Mouse (Mus musculus) telencephalon, adult 2 months (tissue): ENCODE measurements around the gene Map1b.
A peak's percentile ranks its signal among the peaks of the same experiment; 100 is the strongest.

ENCODE experiments used
- DNase-seq: peaks from one replicate; pipeline ENCODE4 v3.0.0-alpha.2; 2011; ENCODE audit warnings: low read depth, low spot score

Map1b gene

DNA sequence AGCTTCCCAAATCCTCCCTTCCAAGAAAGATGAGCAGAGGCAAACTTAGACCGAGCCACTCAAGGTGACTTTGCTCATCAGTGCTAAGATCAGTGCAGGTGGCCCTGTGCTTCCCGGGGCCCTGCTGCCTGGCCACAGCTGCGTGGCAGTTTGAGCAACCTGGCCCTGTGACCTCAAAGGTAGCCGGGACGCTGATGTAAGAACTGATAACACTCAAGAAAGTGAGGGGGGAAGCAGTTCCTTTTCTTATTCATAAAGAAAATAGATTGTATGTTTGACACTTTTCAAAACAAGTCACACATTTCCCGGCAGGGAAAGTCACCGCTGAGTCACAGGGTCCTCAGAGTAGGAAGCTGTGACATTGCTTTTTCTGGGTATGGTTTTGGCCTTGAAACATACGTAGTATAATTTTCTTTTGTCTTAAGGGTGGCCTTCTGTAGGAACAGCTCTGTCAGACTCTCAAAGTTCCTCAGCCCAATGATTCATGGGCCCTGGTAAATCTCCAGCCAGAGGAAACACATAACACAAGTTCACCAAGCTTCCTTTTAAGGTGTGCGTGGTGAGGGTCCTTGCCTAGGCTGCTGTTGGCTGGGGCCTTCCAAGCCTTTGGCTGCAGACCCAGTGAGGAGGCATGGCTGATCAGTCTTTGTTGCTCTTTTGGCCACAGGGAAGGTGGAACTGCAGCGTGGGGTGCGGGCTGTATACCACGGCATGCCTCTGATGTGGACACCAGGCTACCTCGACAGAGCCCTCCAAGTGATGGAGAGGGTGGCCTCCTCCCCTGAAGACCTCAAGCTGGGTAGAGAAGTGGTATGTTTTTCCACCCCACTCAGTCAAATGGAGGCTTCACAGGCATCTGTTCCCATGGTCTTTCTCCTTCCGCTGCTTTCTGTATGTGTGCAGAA lies 105.5 kb downstream of the Map1b start:
- DNase-seq, result no peak

DNA sequence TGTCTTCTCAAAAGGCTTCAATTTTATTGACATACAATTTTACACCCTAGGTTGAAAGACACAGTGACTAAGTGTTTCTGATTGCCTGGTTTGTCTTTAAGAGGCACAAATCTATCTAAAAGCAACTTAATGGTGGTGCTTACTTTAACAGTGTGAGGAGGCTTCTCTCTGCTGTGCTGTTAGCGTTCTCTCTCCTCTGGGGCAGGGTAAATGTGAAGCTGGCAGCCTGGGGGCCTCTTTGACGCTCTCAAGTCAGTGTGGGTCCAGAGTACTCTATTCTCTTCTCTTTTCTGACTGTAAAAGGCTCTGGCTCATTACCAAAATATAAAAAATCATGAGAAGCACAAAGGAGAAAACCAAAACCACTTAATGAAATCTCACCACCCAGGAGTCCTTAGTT lies 107.1 kb downstream of the Map1b start:
- no peak for DNase-seq

DNA sequence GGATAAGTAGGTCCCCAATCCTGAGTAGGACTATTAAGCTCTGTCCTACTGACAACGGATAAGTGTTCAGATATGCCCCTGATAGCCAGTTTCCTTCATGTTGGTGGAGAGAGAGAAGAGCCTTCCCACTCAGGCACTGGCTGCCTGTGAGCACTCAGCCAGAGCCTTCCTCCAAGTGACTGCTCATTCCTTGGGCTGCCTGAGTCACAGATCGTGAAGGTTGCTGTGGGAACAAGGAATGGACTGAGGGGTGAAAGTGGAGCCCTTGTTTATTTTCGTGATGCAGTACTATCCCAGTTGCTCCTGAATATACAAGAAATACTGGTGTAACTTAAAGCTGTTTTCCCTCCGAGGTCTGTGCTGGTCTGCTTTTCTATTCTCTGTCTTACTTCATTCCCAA lies 117.0 kb downstream of the Map1b start:
- DNase-seq, result no peak

DNA sequence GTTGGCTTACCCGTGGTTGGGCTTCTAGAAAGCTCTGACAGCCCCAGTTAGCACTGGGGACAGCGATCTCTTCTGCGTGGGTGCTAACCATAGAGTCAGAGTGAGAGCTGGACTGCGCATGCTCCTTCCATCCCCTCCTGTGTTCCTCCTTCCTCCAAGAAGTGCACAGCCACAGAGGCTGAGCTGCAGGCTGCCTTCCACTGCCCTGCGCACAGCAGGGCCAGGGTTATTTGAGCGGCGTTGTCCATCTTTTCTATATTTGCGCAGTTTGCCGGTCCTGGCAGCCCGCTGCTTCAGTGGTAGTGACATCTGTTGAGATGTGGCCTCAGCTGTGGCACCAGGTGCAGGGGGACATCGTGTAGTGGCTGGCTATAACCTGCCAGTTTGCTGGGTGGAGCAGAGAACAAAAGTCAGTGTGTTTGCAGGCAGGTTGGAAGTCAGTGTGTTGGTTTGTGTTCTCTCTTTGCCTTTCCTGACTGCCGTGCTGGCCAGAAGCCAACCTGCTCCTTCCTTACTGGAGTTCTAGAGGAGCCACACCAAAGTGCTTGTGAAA lies 118.1 kb downstream of the Map1b start:
- DNase-seq, result no peak

DNA sequence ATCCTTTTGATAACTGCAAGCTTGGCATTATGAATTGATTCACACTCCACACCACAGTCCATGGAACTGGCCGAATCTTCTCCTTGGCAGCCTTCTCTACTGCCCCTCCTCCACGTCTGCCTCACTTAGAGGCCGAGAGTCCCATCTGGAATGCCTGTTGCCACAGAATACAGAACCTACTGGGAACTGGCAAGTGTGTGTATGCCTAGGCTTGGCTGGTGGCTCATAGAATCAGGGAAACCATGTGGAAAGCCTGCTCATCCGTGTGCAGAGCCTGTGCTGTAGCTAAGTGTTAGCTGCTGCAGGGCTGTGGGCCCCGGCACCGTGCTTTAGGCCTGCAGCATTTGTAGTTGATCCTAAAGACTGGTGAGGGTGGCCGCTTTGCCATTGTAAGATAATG lies 119.1 kb downstream of the Map1b start:
- peak; percentile 41 for DNase-seq

DNA sequence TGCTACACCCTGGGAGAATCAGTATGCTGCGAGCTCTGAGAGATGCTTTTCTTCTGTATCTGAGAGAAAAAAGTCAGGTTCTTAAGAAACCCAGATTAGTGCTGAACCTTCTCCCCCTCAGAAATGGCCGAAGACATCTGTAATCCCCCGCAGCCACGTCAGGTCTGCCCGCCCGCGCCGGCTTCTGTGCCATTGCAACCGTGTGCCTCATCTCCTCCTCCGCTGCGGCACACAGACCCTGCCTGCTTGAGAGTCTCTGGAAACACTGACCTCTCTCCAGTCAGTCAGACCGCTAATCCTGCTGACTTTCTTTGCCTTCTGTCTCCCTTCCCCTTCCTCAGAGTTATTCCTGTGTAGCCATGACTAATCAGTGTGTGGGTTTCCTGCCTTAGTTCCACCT lies 120.8 kb downstream of the Map1b start:
- DNase-seq, result no peak

DNA sequence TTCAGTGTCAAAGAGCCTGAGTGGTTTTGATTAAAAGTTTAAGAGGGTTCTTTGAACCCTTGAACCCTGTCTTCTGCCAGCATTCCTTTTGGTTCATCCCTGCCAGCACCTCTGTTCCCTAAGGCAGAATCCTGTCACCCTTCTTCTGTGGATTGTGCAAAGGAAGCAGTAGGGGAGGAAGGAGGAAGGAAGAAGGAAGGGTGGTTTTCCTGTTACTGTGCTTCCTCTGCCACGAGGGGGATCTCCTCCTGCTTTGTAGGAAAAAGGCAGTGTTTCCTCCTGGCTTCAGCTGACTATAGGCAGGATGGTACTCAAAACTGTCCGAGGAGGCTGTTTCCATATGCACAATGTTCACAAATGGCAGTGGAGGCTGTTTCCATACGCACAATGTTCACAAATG lies 121.6 kb downstream of the Map1b start:
- DNase-seq, result no peak

DNA sequence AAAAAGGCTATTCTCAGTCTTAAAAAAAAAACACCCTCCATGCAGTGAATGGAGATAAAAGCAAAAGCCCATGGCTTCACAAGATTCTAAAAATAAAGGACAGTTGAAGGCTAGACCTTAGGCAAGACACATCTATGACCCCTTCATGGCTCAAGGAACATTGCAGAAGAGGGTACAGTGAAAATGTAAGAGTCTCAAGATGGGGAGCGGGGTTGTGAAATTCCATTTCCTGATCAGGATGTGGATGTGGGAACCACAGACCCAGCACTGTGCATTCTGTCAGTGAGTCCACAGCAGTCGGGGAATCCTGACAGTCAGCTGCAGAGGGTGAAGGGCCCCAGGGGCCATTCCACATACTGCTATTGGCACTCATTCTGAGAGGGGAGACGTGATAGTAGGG lies 123.2 kb downstream of the Map1b start:
- no peak for DNase-seq

DNA sequence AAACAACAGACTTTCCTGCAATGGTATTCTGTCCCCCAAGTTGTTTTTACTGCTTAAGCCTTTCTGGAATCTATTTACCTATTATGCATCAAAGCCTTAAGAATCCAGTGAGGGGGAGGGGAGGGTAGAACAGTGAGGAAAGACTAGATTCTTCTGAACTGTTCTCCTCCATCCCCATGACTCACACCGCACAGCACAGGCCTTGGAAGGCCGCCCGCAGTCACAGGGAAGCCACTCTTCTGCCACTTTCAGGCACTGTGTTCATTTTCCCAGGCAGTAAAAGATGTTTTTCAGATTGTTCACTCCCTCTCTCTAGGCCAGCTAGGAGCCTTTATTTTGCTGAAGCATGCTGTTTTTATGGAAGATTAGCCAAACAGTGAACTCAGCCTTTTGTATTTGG lies 124.9 kb downstream of the Map1b start:
- DNase-seq, result no peak

DNA sequence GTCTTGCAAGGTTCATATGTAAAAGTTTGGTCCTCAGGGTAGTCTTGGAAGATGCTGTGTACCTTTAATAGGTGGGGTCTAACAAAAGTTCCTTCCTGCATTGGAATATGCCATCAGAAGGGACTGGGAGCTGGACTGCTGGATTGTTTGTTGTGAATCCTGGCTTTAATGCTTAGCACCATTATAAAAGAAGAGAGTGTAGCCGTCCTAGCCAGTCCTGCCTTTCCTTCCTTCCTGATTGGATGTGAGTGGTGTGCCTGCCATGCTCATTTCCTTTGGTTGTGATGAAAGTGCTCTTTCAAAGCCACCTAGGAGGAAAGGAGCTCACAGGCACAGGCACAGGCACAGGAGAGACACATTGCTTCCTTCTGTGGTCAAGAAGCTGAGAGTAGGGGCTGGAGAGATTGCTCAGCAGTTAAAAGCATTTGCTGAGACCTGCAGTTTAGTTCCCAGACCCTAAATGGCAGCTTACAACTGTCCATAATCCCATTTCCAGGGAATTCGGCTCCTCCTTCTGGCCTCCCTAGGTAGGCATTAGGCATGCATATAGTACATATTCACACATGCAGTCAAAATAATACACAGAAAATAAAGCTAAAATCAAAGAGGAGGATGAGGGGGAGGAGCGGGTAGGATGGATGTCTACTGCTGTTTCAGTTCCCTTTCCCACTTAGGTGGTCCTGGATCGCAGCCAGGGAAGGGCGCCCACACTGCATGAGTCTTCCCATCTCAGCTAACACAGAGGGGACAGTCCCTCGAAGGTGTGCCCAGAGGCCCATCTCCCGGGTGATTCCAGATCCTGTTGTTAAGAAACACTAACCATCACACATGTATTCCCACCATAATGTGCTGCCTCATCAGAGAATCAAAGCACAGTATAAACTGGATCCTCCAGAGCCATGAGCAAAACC lies 128.2 kb downstream of the Map1b start:
- no peak for DNase-seq

DNA sequence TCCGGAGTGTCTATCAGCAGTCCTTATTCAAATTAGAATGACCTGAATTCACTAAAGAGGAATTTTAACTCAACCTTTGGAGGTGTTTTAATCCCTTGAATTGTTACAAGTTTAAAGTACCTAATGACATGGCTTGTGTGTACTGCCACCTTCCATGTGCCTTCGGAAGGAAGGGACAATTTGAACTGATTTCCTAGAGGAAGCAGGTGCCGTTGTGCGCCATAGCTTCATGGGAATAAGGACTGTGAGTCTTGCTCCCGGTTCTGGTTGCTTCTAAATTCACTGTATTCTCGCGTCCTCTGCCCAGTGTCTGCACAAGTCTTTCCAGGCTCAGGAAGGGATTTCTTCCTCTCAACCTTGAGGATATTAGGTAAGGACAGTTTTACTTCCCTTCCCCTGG lies 130.0 kb downstream of the Map1b start:
- DNase-seq, result no peak

DNA sequence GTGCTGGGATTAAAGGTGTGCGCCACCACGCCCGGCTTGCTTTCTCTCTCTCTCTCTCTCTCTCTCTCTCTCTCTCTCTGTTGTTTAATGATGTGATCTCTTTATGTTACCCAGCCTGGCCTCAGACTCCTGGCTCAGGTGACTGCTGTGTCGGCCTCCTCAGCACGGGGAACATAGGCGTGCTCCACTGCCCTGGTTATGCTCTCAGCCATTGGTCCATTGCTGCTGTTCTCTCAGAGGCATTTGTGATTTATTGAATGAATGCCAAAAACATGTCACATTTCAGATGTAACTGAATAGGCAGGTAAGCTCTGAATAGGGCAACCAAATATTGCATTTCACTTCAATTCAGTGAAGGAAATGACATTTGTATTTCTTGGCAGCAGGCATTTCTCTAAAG lies 130.4 kb downstream of the Map1b start:
- DNase-seq, result no peak

DNA sequence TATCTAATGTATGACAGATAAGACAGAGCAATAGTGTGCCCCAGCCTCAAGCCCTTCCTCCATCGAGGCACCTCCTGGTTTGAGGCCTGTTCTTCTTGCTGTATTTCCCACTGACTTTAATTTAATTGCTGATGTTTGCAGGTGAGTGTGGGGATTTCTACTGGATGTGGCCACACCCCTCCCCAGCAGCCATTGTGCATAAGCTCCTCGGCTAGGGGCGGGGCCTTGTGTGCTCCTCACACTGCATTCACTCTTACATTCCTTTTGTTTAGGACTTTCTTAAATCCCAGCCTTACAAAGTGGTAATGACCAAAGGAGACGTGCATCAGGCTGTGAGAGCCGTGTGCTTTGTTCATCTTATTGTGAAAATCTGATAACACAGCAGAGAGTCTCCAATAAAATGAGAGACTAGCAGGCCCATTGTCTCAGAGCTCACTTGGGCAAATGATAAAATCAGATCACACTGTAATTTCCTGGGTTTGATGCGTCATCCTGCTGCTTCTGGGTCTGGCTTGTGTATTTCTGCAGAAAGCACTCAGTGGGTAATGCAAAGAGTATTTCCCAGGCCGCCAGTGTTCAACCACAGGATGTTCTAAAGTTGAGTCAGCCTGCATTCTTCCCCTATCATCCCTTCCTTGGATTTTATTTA lies 131.7 kb downstream of the Map1b start:
- DNase-seq, result no peak

DNA sequence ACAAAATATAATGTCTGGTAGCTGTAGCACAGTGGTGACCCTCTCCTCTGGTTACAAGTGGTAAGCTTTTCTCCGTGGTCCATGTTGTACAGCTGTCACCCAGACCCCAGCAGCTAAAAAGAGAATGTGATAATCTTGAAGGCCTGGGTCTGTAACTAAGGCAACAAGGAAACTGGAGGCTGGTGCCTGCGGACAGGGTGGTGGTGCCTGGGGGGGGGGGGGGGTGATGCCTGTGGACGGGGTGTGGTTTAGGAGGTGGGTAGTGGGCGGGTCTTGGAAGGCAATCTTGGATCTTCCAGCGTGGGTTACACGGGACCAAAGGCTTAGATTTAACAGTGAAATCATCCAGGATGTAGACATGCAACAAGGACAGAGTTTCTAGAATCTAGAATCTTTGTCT lies 134.0 kb downstream of the Map1b start:
- no peak for DNase-seq

DNA sequence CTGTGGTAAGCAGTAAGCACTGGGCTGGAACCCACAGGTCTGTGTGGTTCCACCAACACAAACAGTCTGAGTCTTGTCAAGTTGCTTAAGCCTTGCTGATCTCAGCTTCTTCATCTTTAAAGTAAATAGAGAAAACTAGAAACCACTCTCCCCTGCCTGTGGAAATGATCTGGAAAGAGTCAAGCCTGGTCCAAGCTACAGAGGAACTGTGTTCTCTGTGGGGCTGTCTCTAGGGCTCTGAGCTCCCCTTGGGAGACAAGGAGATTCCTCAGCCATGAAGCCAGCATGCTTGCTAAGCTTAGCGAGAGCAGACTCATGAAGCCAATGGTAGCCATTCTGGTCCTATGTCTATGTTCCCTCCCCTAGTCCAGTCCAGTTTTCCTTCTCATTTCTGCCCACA lies 138.1 kb downstream of the Map1b start:
- DNase-seq, result no peak

DNA sequence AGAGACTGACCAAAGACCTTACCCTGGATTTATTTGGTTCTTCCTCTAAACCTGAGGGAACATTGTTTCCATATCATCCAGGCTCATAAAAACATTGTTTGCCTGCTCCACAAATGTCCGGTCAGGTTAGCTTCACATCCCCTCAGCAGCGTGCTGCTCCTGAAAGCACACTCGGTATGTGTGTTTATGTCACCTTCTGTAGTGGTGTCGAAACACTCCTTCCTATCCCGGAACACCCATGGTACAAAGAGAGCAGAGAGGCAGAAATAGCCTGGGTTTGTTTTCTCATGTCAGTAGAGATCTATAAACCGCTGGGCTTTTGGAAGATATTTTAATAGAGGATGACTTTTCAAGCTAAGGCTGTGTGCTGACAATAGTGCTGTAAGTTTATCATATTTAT lies 139.3 kb downstream of the Map1b start:
- no peak for DNase-seq

DNA sequence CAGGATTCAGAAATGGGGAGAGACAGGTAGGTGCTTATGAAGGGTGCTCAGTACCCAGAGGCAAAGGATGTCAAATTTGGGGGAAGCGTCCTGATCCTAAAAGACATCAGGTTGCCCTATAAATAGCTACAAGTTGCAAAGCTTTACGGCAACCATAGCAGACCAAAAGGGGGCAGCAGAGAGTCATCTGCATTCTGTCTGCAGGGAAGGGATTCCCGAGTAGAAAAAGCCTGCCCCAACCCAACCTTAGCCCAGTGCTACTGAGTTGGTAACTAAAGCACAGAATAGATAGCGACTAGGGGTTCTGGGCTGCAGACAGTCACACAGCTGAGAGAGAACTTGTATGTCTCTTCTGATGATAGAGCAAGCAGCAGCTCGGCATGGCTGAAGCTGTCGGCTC lies 140.8 kb downstream of the Map1b start:
- DNase-seq, result peak; percentile 68

DNA sequence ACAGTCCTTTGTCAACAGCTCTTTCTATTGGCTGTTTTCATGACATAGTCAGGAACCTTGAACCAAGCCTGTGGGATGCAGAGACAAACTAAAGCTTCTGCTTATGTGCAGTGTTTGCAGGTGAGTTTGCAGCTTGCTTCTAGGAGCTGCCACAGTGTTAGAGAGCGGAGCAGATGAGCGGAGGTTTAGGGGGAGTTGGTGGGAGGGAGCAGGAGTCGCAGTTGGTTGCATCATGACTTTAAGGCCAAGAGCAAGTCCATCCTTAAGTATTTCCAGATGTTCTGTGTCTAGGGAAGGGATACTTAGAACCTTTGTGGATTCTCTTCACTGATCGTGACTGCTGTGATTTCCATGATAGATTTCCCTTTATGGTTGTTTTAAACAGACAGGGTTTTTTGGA lies 142.1 kb downstream of the Map1b start:
- no peak for DNase-seq

DNA sequence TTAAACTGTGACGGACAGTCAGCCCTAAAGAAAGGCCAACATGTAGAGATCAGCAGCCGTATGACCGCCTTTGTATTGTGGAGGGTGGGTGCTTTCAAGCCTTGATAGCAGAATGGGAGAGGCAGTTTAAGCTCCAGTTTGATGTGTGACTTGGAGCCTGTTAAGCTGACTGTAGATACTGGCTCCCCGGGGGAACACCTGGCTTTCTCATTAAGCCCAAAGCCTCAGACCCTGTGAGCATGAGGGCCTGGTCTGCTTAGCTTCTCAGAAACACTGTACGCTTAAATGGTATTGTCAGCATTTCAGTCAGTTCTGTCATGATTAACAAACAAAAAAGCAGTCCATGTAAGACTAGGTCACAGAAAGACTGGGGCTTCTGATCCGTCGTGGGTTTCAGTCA lies 142.7 kb downstream of the Map1b start:
- DNase-seq, result no peak
